Mouse (Mus musculus): ENCODE results near the gene Mme.

GRCm38 (mm10) chr3:63350704-63351103 lies 109.4 kb downstream of the Mme start:
- TF ChIP-seq CTCF (IDR thresholded peaks at IDR 0.05; ENCODE audit: low read depth, low read length) (no peak), POLR2A (IDR thresholded peaks at IDR 0.05; ENCODE audit: borderline replicate concordance, low read depth, low read length) (no peak)
